ENCODE assay signal across 9 mouse cellular contexts in the genomic region with DNA sequence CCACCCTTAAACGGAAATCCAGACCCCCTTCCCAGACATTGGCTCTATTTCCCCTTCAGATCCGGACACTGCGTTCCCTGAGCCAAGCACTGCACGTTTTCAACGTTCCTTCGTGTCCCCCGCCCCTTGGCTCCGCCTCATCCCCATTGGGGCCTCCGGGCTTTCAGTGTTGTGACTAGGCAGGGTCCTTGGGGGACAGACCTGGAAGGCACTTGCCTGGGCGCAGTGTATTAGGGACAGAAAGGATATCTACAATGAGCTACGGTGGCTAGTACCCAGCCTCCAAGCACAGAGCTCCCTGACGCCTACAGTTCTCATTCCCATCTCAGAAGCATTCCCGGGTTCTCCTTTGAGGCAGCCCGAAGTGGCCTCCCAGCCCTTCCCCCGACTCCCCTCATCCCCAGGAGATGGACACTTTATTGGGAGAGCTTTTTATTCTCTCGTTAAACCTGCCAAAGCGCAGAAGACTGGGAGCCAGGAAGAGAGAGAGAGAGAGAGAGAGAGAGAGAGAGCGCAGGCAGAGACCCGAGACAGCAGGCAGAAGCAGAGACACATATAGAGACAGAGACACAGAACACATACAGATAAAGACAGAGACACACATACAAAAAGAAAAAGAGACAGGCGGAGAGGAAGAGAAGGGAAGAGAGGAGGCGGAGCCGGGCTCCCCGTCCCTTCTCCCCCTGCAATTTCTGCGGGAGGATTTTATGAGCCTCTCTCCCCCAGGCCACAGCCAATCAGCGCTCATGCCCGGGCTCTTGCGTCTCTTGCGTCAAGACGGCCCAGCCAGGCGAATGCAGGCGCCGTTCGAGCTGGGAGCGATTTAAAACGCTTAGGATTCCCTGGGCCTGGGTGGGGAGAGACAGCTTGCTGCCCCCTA. TPM values are rescaled to one million over a fixed set of nuclear protein-coding genes. Genes with fewer than 3 reads are reported as not detected.
DNase-seq lines count a peak whose midpoint lies in the region; ATAC-seq and TF ChIP-seq lines count a peak whose summit lies in the region.
"Had no signal": no experiment of that assay in that cellular context is flagged by ENCODE, and none has a peak within 500 bp of the region (broad histone marks: within the 10 kb centered on the region; RNA-seq: fewer than 3 reads in every experiment).

A gene (plus strand): TSS at position 796 of the 880 bp plus-strand sequence.

- no peak within 1 kb of the TSS for H3K9ac ChIP-seq in heart, embryonic 16.5 days (ENCODE audit: low read length)
- peak within 1 kb of the TSS; percentile 41 for H3K9ac ChIP-seq in ES-Bruce4 (ENCODE audit: low read depth, poor library complexity, severe bottlenecking)
- no peak within 1 kb of the TSS for H3K9ac ChIP-seq in limb, embryonic 14.5 days (ENCODE audit: low read depth, low read length, severe bottlenecking)

- TF ChIP-seq POLR2A in ES-Bruce4 (IDR thresholded peaks at IDR 0.05; ENCODE audit: insufficient read depth, low read length) = no peak
- no peak for TF ChIP-seq POLR2A in limb, embryonic 14.5 days (IDR thresholded peaks at IDR 0.05; ENCODE audit: borderline replicate concordance, extremely low read depth, insufficient read depth, insufficient read length)

- 2% methylated on average over 35 of the region's 35 CpGs for WGBS in heart, embryonic 16.5 days
- 1% methylated on average over 35 of the region's 35 CpGs for WGBS in limb, embryonic 14.5 days

- no peak for TF ChIP-seq EP300 in ES-Bruce4 (IDR thresholded peaks at IDR 0.05; ENCODE audit: insufficient read depth, low read depth, low read length)

- H3K4me3 ChIP-seq in heart, embryonic 16.5 days (ENCODE audit: low read length) = 0 out of 2 replicates have a peak within 1 kb of the TSS, but pooled peaks have one; percentile 11
- H3K4me3 ChIP-seq in ES-Bruce4 (ENCODE audit: low read depth, low read length) = peak within 1 kb of the TSS; percentile 43
- H3K4me3 ChIP-seq in limb, embryonic 14.5 days (replicated peaks; ENCODE audit: low read length) = peak within 1 kb of the TSS; percentile 26
- no peak within 1 kb of the TSS for H3K4me3 ChIP-seq in left cerebral cortex, adult 2 months
- H3K4me3 ChIP-seq: heart, adult 2 months had no signal

- no peaks in the 10 kb centered on the region for H3K4me1 ChIP-seq in heart, embryonic 16.5 days (ENCODE audit: control insufficient read depth, insufficient read depth, low read length)
- H3K4me1 ChIP-seq in ES-Bruce4 (ENCODE audit: control insufficient read depth, insufficient read depth, low read length) = no peaks in the 10 kb centered on the region
- no peaks in the 10 kb centered on the region for H3K4me1 ChIP-seq in limb, embryonic 14.5 days (ENCODE audit: control insufficient read depth, insufficient read depth, low read length)

- no peak for ATAC-seq in heart, embryonic 16.5 days (replicated peaks; ENCODE audit: extremely low read depth, insufficient read depth, low FRiP score)
- no peak; the same call in 1 of the 2 replicates for ATAC-seq in limb, embryonic 14.5 days (ENCODE audit: low FRiP score, low read depth)

- H3K27ac ChIP-seq in heart, embryonic 16.5 days (ENCODE audit: low read length) = no peak within 1 kb of the TSS
- H3K27ac ChIP-seq in ES-Bruce4 (ENCODE audit: insufficient read depth, low read length) = no peak within 1 kb of the TSS
- no peak within 1 kb of the TSS for H3K27ac ChIP-seq in limb, embryonic 14.5 days (replicated peaks; ENCODE audit: low read depth, low read length)
- H3K27ac ChIP-seq in left cerebral cortex, adult 2 months = no peak within 1 kb of the TSS
- H3K27ac ChIP-seq: heart, adult 2 months had no signal

- no peak within 1 kb of the TSS for H3K4me2 ChIP-seq in heart, embryonic 16.5 days (ENCODE audit: low read depth, low read length)
- peak within 1 kb of the TSS; percentile 33 for H3K4me2 ChIP-seq in limb, embryonic 14.5 days (replicated peaks; ENCODE audit: low read depth, low read length, severe bottlenecking)

- no peaks in the 10 kb centered on the region for H3K9me3 ChIP-seq in heart, embryonic 16.5 days (replicated peaks; ENCODE audit: control insufficient read depth, low read length)
- H3K9me3 ChIP-seq in ES-Bruce4 (replicated peaks; ENCODE audit: control insufficient read depth, insufficient read depth, low read length, poor library complexity, severe bottlenecking) = no peaks in the 10 kb centered on the region
- H3K9me3 ChIP-seq in limb, embryonic 14.5 days (ENCODE audit: control insufficient read depth, low read length) = no peaks in the 10 kb centered on the region

- no peaks in the 10 kb centered on the region for H3K36me3 ChIP-seq in heart, embryonic 16.5 days (ENCODE audit: control insufficient read depth, insufficient read depth)
- no peaks in the 10 kb centered on the region for H3K36me3 ChIP-seq in ES-Bruce4 (ENCODE audit: control insufficient read depth, insufficient read depth, low read length, poor library complexity, severe bottlenecking)
- no peaks in the 10 kb centered on the region for H3K36me3 ChIP-seq in limb, embryonic 14.5 days (ENCODE audit: control insufficient read depth, insufficient read depth, low read length)

- no peak for DNase-seq in heart, adult 18-20 months
- DNase-seq in embryo, embryonic 11.5 days (ENCODE audit: low read depth, low spot score) = peak; percentile 59
- DNase-seq in limb, embryonic 14.5 days (ENCODE audit: low spot score) = peak; percentile 34
- no peak for DNase-seq in left cerebral cortex, adult 2 months (ENCODE audit: extremely low spot score in 1 of 2, low spot score in 2 of 2)
- DNase-seq in layer of hippocampus, adult 18-20 months (ENCODE audit: low spot score in 2 of 2) = no peak
- DNase-seq in cerebellum, postnatal 36 days = no peak
- DNase-seq: heart, adult 2 months had no signal

- intact Hi-C loops in left cerebral cortex, adult 2 months (cut with DNase I) = loop anchor here (5.0 kb wide), 1 partner anchor 74 kb away; no protein-coding TSS in a partner anchor

- peaks cover 98% of the 10 kb centered on the region for H3K27me3 ChIP-seq in heart, embryonic 16.5 days (ENCODE audit: control insufficient read depth, insufficient read depth, low read length)
- peaks cover 30% of the 10 kb centered on the region for H3K27me3 ChIP-seq in ES-Bruce4 (ENCODE audit: control insufficient read depth, insufficient read depth, low read length, poor library complexity, severe bottlenecking)
- peaks cover 97% of the 10 kb centered on the region for H3K27me3 ChIP-seq in limb, embryonic 14.5 days (ENCODE audit: control insufficient read depth, insufficient read depth, low read length)

- TF ChIP-seq CTCF in ES-Bruce4 (IDR thresholded peaks at IDR 0.05; ENCODE audit: low read depth, low read length) = no peak
- TF ChIP-seq CTCF in left cerebral cortex, adult 2 months (IDR thresholded peaks at IDR 0.05) = no peak

RNA-seq across cellular contexts. Expression of the gene that starts here (rescaled TPM):
- 0.08 TPM in 1 of 2 replicates, not detected in the other for polyA plus RNA-seq in heart, embryonic 16.5 days (2015; fragmentation: Nextera tagmentation; extraction: Ambion mirVana)
- not detected for total RNA-seq in heart, adult 18-20 months (2021)
- polyA plus RNA-seq in ES-Bruce4 (2011; ENCODE audit: insufficient read depth, insufficient read length, low read depth, missing spikeins) = not detected in 2 replicates
- polyA plus RNA-seq in limb, embryonic 14.5 days (2012; rRNA removed) = not detected in 2 replicates
- not detected in 2 replicates for polyA plus RNA-seq in limb, embryonic 14.5 days (2014; fragmentation: Nextera tagmentation; extraction: Ambion mirVana)
- not detected for total RNA-seq in left cerebral cortex, adult 2 months (2021)
- total RNA-seq in layer of hippocampus, adult 18-20 months (2021) = not detected
- total RNA-seq: heart, adult 2 months had no signal
- polyA plus RNA-seq: heart, adult 2 months had no signal

Comparison
In these comparisons a context has a peak if more than half of its experiments do, and no peak if none do; other contexts are left out.
1. Peak in DNase-seq, H3K4me3 ChIP-seq and H3K4me2 ChIP-seq in limb, embryonic 14.5 days; RNA of the gene not detected or under 1 TPM.